Comparison of ENCODE assay signal across 10 mouse cellular contexts in the genomic region with DNA sequence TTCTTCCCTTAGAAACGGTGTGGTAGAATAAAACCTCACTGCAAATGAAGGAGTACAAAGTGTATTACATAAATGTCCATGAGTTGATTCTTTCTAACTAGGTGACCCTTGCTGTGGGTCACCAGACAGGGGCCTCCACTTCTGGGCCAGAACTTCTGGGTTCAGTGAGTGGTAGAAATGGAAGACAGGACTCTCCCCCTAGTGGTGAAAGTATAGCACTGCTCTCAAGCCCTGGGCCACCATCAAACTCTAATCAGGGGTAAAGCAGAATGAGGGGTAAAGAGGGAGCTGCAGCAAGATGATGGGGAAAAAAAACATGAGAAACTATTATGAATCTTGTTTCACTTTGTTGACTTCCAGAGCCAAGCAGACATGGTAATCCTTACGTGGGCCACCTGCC.
DNase-seq lines count a peak whose midpoint lies in the region; ATAC-seq lines count a peak whose summit lies in the region.
"Had no signal": no experiment of that assay in that cellular context is flagged by ENCODE, and none has a peak within 500 bp of the region (broad histone marks: within the 10 kb centered on the region; RNA-seq: fewer than 3 reads in every experiment).

No protein-coding gene starts in this region.

- no peaks in the 10 kb centered on the region for H3K36me3 ChIP-seq in hindbrain, embryonic 11.5 days (ENCODE audit: control insufficient read depth, insufficient read depth, low read length)
- no peaks in the 10 kb centered on the region for H3K36me3 ChIP-seq in hindbrain, embryonic 13.5 days
- no peaks in the 10 kb centered on the region for H3K36me3 ChIP-seq in midbrain, embryonic 14.5 days (ENCODE audit: control insufficient read depth, insufficient read depth, low read length)
- no peaks in the 10 kb centered on the region for H3K36me3 ChIP-seq in midbrain, embryonic 16.5 days (ENCODE audit: control insufficient read depth, insufficient read depth, low read length)
- H3K36me3 ChIP-seq in splenic B cell, adult 2 months (ENCODE audit: control insufficient read depth, insufficient read depth, low read length, poor library complexity, severe bottlenecking) = no peaks in the 10 kb centered on the region
- H3K36me3 ChIP-seq: embryonic facial prominence, embryonic 12.5 days had no signal

- H3K9ac ChIP-seq in hindbrain, embryonic 11.5 days (ENCODE audit: low read depth, low read length) = no peak overlapping the region
- no peak overlapping the region for H3K9ac ChIP-seq in hindbrain, embryonic 13.5 days
- H3K9ac ChIP-seq in midbrain, embryonic 14.5 days (replicated peaks; ENCODE audit: low read length) = no peak overlapping the region
- H3K9ac ChIP-seq in midbrain, embryonic 16.5 days (ENCODE audit: low read depth, low read length) = no peak overlapping the region
- H3K9ac ChIP-seq: embryonic facial prominence, embryonic 12.5 days had no signal

- no peak for ATAC-seq in hindbrain, embryonic 11.5 days (ENCODE audit: low FRiP score)
- no peak for ATAC-seq in hindbrain, embryonic 13.5 days (ENCODE audit: low FRiP score)
- no peak for ATAC-seq in midbrain, embryonic 14.5 days (ENCODE audit: low FRiP score, low TSS enrichment)
- no peak for ATAC-seq in midbrain, embryonic 16.5 days

- H3K27me3 ChIP-seq in hindbrain, embryonic 11.5 days (ENCODE audit: control insufficient read depth, insufficient read depth, low read length) = no peaks in the 10 kb centered on the region
- H3K27me3 ChIP-seq in hindbrain, embryonic 13.5 days = no peaks in the 10 kb centered on the region
- H3K27me3 ChIP-seq in midbrain, embryonic 14.5 days (ENCODE audit: control insufficient read depth, insufficient read depth, low read length) = no peaks in the 10 kb centered on the region
- H3K27me3 ChIP-seq in midbrain, embryonic 16.5 days (ENCODE audit: control insufficient read depth, insufficient read depth, low read depth, low read length) = no peaks in the 10 kb centered on the region
- no peaks in the 10 kb centered on the region for H3K27me3 ChIP-seq in splenic B cell, adult 2 months (ENCODE audit: control insufficient read depth, insufficient read depth, low read length, poor library complexity, severe bottlenecking)
- H3K27me3 ChIP-seq: embryonic facial prominence, embryonic 12.5 days had no signal

- 53% methylated on average over 2 of the region's 2 CpGs for WGBS in hindbrain, embryonic 11.5 days
- 57% methylated on average over 2 of the region's 2 CpGs for WGBS in hindbrain, embryonic 13.5 days
- 52% methylated on average over 2 of the region's 2 CpGs for WGBS in midbrain, embryonic 14.5 days
- WGBS in midbrain, embryonic 16.5 days = 47% methylated on average over 2 of the region's 2 CpGs

- H3K4me3 ChIP-seq in hindbrain, embryonic 11.5 days (ENCODE audit: low read depth, low read length) = no peak overlapping the region
- no peak overlapping the region for H3K4me3 ChIP-seq in hindbrain, embryonic 13.5 days
- H3K4me3 ChIP-seq in midbrain, embryonic 14.5 days (replicated peaks; ENCODE audit: low read depth, low read length) = no peak overlapping the region
- H3K4me3 ChIP-seq in midbrain, embryonic 16.5 days (ENCODE audit: low read depth, low read length) = no peak overlapping the region
- H3K4me3 ChIP-seq: embryonic facial prominence, embryonic 12.5 days had no signal

- no peaks in the 10 kb centered on the region for H3K9me3 ChIP-seq in hindbrain, embryonic 11.5 days (ENCODE audit: control insufficient read depth, low read length)
- no peaks in the 10 kb centered on the region for H3K9me3 ChIP-seq in hindbrain, embryonic 13.5 days
- H3K9me3 ChIP-seq in midbrain, embryonic 14.5 days (ENCODE audit: control insufficient read depth, low read length) = no peaks in the 10 kb centered on the region
- no peaks in the 10 kb centered on the region for H3K9me3 ChIP-seq in midbrain, embryonic 16.5 days (replicated peaks; ENCODE audit: control insufficient read depth, low read length, poor library complexity, severe bottlenecking)
- H3K9me3 ChIP-seq: embryonic facial prominence, embryonic 12.5 days had no signal

- no peak overlapping the region for H3K4me2 ChIP-seq in hindbrain, embryonic 11.5 days (replicated peaks; ENCODE audit: low read depth, low read length)
- no peak overlapping the region for H3K4me2 ChIP-seq in hindbrain, embryonic 13.5 days
- no peak overlapping the region for H3K4me2 ChIP-seq in midbrain, embryonic 14.5 days (ENCODE audit: low read length)
- no peak overlapping the region for H3K4me2 ChIP-seq in midbrain, embryonic 16.5 days (ENCODE audit: low read length)
- H3K4me2 ChIP-seq: embryonic facial prominence, embryonic 12.5 days had no signal

- H3K4me1 ChIP-seq in hindbrain, embryonic 11.5 days (replicated peaks; ENCODE audit: control insufficient read depth, insufficient read depth, low read length) = no peaks in the 10 kb centered on the region
- H3K4me1 ChIP-seq in hindbrain, embryonic 13.5 days (replicated peaks) = no peaks in the 10 kb centered on the region
- H3K4me1 ChIP-seq in midbrain, embryonic 14.5 days (ENCODE audit: control insufficient read depth, insufficient read depth, low read length) = no peaks in the 10 kb centered on the region
- H3K4me1 ChIP-seq in midbrain, embryonic 16.5 days (ENCODE audit: control insufficient read depth, insufficient read depth, low read length) = no peaks in the 10 kb centered on the region
- H3K4me1 ChIP-seq: embryonic facial prominence, embryonic 12.5 days had no signal

- DNase-seq in hindbrain, embryonic 11.5 days (ENCODE audit: low spot score) = peak; percentile 18
- peak; percentile 10 for DNase-seq in midbrain, embryonic 14.5 days
- DNase-seq in embryo, embryonic 10 days (ENCODE audit: low spot score) = peak; percentile 26
- peak; percentile 13 for DNase-seq in splenic B cell, adult 2 months (ENCODE audit: low read depth, low spot score)
- DNase-seq in gastrocnemius, adult 8-10 months (ENCODE audit: low spot score in 2 of 2) = no peak
- no peak for DNase-seq in kidney, adult 8-10 months
- DNase-seq: kidney, postnatal 25 days had no signal

- no peak overlapping the region for H3K27ac ChIP-seq in hindbrain, embryonic 11.5 days (ENCODE audit: low read depth, low read length)
- H3K27ac ChIP-seq in hindbrain, embryonic 13.5 days = no peak overlapping the region
- H3K27ac ChIP-seq in midbrain, embryonic 14.5 days (replicated peaks; ENCODE audit: low read depth, low read length) = no peak overlapping the region
- H3K27ac ChIP-seq in midbrain, embryonic 16.5 days (ENCODE audit: low read length) = no peak overlapping the region
- H3K27ac ChIP-seq: embryonic facial prominence, embryonic 12.5 days had no signal

Comparison
In these comparisons a context has a peak if more than half of its experiments do, and no peak if none do; other contexts are left out.
1. DNase-seq: peak in hindbrain, embryonic 11.5 days (single experiment), midbrain, embryonic 14.5 days (single experiment), embryo, embryonic 10 days (single experiment) and splenic B cell, adult 2 months (single experiment); none in gastrocnemius, adult 8-10 months (0 of 2) and kidney, adult 8-10 months (0 of 2).